Mouse (Mus musculus): Measurements from ENCODE around the gene Ttc21a.
A peak's percentile ranks its signal among the peaks of the same experiment; 100 is the strongest.

Gene Ttc21a

DNA sequence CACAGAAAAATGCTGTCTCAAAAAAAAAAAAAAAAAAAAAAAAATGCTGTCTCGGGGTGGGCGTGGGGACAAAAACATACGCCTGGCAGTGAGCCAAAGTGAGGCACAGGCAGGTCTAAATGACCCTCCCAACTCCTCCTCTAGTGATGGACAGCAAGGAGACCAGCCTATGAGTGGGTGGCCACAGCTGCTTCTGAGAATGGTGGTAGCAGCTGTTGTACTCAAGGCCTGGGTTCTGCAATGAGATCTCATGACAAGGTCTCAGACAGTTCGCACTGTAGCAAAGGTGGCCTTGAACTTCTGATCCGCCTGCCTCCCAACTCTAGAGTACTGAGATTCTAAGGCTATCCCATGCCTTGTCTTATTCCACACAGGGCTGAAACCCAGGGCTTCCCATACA lies 4.0 kb downstream of the Ttc21a start:
- DNase-seq (ENCODE audit: low read depth, low spot score), result no peak

DNA sequence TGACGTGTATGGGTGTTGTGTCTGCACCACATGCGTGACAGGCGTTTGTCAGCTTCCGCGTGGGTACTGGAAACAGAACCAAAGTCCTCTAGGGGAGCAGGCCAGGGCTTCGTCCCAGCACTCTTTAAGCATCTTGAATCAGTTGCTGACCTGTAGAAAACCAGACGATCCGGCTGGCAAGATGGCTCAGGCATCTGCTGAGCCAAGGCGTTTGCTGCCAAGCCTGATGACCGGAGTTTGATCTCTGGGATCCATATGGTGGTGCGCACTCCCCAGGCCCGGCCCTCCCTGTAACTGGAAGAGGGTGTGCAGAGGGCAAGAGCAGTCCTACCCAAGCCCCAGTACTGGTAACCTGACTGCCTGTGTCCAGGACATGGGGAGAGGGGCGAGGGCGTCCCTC lies 4.5 kb downstream of the Ttc21a start:
- DNase-seq (ENCODE audit: low read depth, low spot score), result peak; percentile 42

DNA sequence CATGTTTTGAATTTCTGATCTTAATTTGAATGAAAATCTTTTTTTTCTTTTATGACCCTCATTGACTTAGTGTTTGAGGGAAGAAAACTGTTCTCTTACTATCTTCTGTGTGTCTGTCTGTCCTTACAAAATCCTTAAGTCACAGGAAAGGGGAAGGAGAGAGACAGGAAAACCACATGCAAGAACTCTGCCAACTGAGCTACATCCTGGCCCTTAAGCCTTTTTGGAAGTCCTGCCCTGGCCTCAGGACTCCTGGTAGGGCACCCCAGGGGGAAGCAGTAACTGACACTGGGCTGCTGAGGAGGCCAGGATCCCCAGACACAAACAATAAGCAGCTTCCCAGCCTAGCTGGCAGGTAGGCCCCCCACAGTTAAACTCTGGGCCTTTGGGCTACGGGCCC lies 5.9 kb downstream of the Ttc21a start:
- DNase-seq (ENCODE audit: low read depth, low spot score), result no peak

DNA sequence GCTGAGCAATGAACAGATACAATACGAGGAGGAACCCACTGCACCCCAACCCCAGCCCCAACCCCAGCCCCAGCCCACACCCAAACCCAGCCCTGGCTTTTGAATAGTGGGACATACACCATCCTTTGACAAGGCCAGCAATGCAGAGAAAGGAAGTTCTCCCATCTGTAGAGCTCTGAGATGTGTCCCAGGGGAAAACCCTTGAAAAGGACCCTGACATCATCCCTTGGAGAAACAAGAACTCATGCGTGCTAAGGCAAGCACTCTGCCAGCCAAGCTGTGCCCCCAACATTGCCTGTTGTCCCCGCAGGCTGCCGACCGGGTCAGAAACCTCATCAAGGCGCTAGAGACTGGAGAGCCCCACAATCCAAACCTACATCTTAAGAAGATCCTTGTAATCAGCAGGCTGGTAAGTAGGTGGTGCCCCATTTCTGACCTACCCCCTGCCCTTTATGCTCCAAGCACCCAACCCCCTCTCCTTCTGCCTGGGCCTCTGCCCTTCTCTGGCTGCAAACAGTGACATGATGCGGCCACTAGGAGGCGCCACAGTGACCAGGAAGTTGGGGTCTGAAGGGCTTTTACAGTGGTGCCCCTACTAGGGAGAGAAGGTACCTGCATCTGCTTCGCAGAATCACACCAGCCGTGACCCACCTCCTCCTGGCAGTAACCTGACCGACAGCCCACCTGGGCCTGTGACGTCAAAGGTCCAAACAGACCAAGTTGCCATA lies 7.9 kb downstream of the Ttc21a start:
- no peak for DNase-seq (ENCODE audit: low read depth, low spot score)

DNA sequence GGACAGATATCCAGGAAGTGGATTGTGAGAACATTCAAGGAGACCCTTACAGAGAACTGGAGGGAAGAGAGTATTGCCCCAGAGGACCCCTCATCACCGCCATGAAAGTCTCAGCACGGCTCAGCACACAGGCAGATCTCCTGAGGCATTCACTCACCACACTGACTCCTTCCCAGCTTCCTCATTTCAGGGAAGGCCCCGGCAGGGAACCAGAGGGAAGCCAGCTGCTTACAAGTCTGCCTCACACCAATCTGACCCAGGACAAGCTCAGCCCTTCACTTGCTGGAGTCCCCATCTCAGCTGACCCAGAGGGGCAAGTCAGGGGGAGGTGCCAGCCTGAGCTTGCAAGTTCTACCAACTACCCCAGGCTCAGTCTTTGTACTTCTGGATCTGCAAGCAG lies 11.4 kb downstream of the Ttc21a start:
- DNase-seq (ENCODE audit: low read depth, low spot score), result no peak

DNA sequence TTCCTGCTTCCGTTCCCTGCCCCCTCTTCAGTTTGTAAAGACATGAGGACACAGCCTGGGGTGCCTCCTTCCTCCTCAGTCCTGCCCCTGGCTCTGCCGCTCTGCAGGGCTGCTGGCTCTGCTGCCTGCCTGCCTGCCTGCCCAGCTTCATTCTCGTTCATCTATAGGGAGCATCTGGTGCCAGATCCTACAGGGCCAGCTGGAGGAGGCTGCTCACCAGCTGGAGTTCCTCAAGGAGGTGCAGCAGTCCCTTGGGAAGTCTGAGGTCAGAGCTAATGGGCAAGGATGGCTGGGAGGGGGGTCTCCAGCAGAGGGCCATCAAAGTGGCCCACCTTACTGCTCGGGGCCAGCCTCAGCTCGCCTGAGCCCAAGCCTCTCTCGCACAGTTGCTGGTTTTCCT lies 13.0 kb downstream of the Ttc21a start:
- DNase-seq (ENCODE audit: low read depth, low spot score), result no peak

DNA sequence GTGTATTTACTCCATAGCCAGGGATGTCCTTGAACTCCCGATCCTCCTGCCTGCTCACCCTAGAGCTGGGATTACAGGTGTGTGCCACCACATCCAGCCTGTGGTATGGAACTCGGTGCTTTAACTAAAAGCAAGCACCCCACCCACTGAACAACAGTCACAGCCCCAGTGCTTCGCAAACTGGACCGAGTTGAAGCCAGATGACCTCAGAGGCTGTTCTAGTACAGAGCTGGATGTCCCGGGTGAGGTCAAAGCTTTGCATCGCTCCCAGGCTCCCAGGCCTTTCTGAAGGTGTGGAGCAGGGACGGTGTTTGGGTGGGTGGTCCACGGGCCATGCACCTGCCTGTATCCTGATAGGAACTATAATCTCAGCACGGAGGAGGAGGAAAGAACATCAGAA lies 14.0 kb downstream of the Ttc21a start:
- no peak for DNase-seq (ENCODE audit: low read depth, low spot score)

DNA sequence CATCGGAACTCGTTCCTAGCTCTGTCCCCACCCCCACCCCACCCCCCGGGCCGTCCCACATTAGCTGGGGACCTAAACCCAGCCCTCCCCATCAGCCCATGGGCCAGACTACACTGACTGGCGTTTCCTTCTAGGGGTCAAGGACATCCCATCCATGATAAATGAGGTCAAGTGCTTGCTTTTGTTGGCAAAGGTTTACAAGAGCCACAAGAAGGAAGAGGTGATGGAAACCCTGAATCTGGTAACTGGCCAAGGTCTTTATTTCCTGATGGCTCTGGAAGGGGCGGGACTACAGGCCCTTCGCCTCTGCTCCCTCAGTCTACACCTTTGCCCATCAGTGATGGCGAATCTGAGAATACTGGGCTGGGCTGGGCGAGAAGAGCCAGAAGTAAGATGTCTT lies 21.4 kb downstream of the Ttc21a start:
- DNase-seq (ENCODE audit: low read depth, low spot score), result no peak

DNA sequence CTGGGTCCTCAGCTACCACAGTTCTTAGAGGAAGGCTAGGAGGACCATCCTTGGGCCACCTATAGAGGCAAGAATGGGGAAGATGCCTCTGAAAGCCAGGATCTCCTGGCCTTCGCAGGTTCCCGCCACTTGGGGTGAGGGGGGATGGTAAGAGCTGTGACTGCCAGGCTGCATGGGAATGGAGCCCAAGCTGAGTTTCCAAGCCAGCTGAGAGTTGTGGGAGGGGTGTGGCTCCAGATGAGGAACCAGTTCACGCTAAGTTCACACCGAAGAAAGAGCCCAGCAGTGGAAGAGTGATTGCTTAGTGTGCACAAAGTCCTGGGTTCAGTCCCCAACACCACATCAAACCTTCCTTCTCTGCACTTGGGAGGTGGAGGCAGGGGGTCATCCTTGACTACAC lies 24.8 kb downstream of the Ttc21a start:
- DNase-seq (ENCODE audit: low read depth, low spot score), result no peak

DNA sequence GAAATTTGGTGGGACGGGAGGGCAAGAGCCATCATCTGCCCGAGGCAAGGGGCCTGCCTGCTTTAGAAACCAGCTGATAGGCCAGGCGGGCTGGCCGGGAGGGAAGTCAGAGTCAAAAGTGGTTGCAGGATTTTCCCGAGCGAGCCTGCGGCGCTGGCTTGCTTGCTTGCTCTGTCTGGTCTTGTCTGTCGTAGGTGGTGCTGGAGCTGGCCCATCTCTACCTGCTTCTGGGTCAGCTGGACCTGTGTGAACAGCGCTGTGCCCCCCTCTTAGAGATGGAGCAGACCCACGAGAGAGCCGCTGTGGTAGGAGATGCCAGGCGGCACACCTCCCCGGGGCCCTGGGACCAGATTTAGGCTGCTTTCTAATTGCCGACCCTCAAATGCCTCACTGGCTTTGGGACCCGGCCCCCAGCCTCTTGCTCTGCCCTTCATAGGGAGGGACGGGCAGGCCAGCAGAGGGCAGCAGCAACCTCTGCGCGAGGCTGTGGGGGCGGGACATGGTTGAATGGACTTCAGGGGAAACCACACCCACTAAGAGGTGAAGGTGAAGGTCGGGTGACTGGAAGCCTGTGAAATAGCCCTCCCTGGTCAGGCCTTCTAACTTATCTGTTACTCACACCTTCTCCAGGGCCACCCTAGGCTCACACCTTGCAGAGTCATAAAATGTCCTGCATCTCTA lies 25.7 kb downstream of the Ttc21a start:
- DNase-seq (ENCODE audit: low read depth, low spot score), result peak; percentile 70

DNA sequence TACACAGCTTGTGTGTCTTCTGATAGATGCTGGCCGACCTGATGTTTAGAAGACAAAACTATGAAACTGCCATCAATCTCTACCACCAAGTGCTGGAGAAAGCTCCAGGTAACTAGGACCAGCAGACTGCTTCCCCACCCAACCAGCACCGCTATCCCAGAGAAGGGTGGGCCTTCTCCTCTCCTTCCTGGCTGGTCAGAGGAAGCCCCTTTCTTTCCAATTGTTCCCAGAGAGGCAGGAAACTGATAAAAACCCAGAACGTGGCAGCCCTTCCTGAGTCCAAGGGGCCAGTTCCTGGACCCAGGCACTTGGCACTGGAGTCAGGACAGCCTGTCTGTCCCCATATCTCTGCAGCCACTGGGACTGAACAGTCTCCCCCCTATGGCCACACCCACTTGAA lies 26.8 kb downstream of the Ttc21a start:
- DNase-seq (ENCODE audit: low read depth, low spot score), result no peak

DNA sequence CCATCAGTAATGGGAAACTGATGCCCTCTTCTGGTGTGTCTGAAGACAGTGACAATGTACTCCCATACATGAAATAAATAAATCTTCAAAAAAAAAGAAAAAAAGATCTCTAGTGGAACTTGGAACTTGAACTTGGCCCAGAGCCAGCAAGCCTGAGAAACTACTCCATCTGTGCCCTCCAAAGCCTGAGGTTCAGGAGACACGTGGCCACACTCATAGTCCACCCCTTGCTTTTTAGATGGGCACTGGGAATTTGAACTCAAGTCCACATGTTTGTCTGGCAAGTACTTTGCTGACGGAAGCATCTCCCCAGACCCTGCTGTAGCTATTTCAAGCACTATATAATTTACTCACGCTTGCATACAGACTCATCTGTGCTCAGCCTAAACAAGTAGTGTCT lies 27.8 kb downstream of the Ttc21a start:
- DNase-seq (ENCODE audit: low read depth, low spot score), result no peak

DNA sequence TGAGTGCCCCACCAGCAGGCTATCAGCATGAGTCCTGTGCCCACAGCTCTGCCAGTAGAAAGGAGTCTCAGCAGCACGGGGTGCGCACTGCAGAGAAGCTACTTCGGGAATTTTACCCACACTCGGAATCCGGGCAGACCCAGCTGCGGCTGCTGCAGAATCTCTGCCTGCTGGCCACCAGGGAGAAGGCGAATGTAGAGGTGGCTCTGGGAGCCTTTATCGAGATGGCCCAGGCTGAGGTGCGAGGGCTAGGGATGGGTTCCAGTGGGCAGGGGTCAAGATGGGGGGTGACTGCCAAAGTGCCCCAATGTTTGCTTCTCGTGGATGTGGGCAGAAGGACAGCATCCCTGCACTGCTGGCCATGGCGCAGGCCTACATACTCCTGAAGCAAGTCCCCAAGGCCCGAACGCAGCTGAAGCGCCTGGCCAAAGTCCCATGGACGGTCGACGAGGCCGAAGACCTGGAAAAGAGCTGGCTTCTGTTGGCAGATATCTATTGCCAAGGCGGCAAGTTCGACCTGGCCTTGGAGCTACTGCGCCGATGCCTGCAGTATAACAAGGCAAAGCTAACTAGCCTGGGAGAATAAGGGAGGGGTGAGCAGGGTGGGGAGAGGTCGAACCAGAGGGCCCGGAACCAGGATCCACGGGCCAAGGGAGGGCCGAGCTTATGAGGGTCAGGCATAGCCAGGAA lies 29.0 kb downstream of the Ttc21a start:
- no peak for DNase-seq (ENCODE audit: low read depth, low spot score)

DNA sequence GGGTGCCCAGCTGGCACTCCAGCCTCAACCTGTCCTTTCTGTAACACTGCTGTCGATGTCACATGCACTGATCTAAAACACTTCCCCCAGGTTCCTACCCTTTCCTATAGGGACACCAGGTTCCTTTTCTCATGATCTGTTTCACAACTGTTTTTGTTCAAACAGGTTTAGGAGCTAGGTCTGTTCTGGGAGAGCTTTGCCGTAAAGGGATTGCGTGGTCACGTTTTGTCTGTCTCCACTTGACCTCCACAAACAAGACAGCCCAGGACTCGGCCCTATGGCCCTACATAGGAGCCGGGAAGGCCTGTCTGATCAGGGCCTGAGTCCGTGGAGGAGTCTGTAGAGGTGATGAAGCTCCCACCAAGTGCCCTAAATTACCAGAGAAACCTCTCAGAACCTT lies 32.4 kb downstream of the Ttc21a start:
- DNase-seq (ENCODE audit: low read depth, low spot score), result no peak

DNA sequence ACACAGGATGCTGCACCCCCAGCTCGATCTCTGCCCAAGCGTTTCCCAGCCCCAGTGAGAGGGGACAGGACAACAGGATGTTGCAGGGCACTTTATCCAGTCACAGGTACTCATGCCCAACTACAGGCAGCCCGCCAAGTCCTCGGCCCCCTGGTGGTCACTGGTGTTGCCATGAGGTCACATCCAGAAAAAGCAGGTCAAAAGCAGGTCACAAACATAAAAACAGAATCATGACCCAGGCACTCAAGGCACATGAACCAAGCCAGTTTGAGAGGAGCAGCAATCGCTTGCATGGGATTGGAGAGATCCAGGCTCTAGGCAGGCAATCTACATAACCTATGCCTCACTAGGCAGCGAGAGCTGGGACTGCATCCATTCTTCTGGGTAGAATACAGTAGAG lies 32.8 kb downstream of the Ttc21a start:
- peak; percentile 51 for DNase-seq (ENCODE audit: low read depth, low spot score)

DNA sequence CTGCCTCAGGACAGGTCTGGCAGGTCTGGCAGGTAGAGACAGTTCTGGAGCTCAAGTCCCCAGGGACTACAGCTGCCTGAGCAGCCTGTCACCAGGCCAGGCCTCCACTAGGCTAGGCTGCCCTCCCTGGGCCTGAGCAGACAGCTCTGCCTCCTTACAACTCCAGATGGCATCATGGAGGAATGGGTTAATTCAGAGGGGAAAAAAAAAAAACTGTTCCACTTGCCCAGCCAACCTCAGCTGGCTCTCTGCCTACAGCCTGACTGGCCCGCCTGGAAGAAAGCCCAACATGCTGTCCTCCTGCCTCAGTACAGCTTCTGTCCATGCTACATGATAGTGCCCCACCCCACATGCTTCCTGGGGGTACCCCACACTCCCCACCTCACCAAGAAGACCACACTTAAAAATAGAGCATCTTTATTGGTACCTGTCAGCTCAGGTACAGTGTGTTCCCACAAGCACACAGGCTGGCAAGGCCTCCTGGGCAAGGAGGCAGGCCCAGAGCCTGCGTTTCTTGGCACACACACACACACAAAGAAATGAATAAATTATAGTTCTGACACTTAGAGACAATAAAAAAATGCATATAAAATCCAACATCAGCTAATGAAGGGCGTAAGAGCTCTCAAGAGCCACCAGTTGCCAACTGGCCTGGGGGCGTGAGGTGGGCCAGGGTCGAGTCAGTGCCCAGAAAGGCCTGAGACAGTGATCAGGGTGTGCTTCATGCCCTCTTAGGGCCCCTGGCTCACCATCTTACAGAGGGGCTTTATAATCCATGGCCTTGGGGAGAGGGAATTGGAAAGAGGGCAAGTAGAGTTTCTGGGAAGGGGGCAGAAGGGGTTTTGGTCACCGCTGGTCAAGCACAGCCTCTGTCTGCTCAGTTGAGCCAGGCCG lies 33.6 kb downstream of the Ttc21a start:
- DNase-seq (ENCODE audit: low read depth, low spot score), result peak; percentile 87

DNA sequence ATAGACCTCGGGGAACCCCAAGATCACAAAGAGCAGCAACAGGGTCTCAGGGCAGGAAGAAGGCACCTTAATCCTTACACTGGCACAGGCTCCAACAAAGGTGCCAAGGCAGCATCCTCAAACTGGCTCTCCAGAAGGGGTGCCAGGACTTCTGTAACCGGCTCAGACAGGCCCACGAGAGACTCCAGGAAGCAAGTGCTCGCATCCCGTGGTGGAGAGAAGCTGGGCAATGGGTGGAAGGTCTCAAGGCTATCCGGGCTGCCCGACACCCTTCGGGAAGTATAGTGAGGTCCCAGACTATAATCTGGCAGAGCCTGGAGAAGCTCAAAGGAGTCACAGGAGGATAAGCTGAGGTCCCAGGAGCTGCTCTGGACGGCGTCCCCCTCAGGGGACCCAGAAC lies 34.8 kb downstream of the Ttc21a start:
- peak; percentile 27 for DNase-seq (ENCODE audit: low read depth, low spot score)

DNA sequence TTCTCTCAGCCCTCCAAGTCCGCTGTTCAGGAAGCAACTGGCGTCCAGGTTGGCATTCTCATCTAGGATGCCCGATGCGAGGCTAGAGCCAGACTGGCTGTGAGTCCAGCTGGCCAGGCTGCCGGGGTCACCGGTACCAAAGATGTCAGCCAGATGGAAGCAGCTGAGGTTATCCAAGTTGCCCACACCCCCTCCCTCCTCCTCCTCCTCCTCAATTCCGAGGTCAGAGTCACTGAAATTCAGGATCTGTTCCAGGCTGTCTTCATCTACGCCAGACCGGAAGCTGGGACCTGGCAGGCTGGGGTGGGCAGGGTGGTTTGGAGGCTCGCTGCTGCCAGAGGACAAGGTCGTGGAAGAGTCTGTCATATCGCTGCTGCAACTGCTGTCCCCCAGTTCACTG lies 35.2 kb downstream of the Ttc21a start:
- peak; percentile 75 for DNase-seq (ENCODE audit: low read depth, low spot score)

DNA sequence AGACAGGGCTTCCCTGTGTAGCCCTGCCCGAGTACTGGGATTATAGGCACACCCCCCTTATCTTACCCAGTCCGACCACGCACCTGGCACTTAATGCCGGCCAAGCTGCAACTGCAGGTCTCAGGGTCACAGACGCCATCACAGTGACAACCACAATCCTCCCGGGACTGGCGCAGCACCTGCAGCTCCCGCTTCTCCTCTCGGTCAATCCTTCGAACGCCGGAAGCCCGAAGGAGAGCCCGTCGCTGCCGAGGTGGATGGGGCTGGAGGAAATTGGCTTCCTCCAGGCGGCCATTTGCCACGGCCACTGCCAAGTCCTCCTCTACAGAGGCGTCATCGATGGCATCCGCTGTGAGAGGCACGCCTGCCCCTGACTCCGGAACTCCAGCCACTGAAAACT lies 35.9 kb downstream of the Ttc21a start:
- no peak for DNase-seq (ENCODE audit: low read depth, low spot score)

DNA sequence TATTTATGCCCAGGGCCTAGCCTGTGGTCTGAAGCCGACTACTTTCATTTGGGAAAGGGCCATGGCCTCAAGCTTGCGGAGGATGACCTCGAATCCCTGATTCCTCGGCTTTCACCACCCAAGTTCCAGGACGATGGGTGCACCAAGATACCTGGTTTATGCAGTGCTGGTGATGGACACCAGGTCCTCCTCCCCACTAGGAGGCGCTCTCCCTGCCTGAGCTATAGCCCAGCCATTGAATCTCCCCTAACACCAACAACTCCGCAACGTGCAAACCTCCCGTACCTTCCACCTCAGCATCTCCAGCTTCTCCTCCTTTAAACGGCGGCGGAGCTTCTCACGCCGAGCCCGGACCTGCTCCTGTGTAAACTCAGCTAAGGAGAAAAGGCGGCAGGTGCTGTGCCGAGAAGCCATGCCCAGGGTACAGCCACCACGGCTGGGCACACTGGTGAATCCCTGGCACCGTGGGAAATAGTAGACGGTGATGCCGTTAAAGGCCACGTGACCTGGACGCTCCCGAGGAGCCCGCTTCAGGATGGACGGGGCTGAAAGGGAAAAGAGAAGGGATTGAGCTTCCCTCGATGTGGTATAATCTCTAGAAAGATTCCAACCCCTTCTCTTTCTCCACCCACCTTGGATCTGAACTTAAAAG lies 36.6 kb downstream of the Ttc21a start:
- peak; percentile 21 for DNase-seq (ENCODE audit: low read depth, low spot score)

DNA sequence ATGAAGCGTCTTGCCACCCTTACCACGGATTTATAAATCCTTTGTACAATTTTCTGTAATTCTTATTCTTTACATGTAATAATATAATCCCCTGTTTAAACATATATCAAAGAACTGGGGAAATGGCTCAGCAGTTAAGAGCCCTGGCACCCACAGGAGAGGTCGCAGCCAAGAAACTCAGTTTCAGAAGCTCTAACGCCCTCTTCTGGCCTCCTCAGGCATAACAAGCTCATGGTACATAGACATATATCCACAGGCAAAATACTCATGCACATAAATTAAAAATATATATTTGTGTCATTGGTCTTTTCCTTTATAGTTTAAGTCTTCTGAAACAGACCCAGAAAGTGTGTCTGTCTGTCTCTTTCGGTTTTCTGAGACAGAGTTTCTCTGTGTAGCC lies 37.2 kb downstream of the Ttc21a start:
- DNase-seq (ENCODE audit: low read depth, low spot score), result no peak

All from brain, adult 2 months (tissue).